Mouse (Mus musculus) MEL (cell line): ENCODE data around the gene Prdm1. TPM values are rescaled to one million over a fixed set of nuclear protein-coding genes. Genes with fewer than 3 reads are reported as not detected.

ENCODE experiments used
- DNase-seq: peaks from one replicate; pipeline ENCODE4 v3.0.0; 2011; ENCODE audit warnings: low read depth, low spot score
- H3K27ac ChIP-seq: 2 replicates; pipeline ENCODE4 v1.5.1; 2012; ENCODE audit warnings: low read depth, mild to moderate bottlenecking, control low read depth, low read length, moderate library complexity; ENCODE audit not compliant: control insufficient read depth
- H3K27me3 ChIP-seq, 2 experiments: fragments of 150-350 bp in 1 of 2; sonication (generic) in 1 of 2; 2 replicates each; pipeline ENCODE4 v1.6.1; 2012; ENCODE audit warnings: low read length in 2 of 2, mild to moderate bottlenecking in 2 of 2, improper control_type of control experiment in 1 of 2, moderate library complexity in 1 of 2; ENCODE audit not compliant: insufficient read depth in 2 of 2, control insufficient read depth in 1 of 2
- H3K36me3 ChIP-seq, 2 experiments: 2 replicates each; pipeline ENCODE4 v1.6.1; 2012 to 2014; ENCODE audit warnings: low read length in 2 of 2, improper control_type of control experiment in 1 of 2, inconsistent platforms in 1 of 2, mild to moderate bottlenecking in 1 of 2; ENCODE audit not compliant: insufficient read depth in 2 of 2, control insufficient read depth in 1 of 2
- H3K4me1 ChIP-seq, 2 experiments: fragments of 150-350 bp in 1 of 2; sonication (generic) in 1 of 2; 2 replicates each; pipeline ENCODE4 v1.6.1; 2012; ENCODE audit warnings: low read length in 2 of 2, improper control_type of control experiment in 1 of 2, mild to moderate bottlenecking in 1 of 2; ENCODE audit not compliant: insufficient read depth in 2 of 2, control insufficient read depth in 1 of 2
- H3K4me3 ChIP-seq, 2 experiments: fragments of 150-350 bp in 1 of 2; sonication (generic) in 1 of 2; 2 replicates each; pipeline ENCODE4 v1.5.1; 2012; ENCODE audit warnings: low read depth in 2 of 2, low read length in 2 of 2, mild to moderate bottlenecking in 2 of 2, moderate library complexity in 2 of 2, control low read depth in 1 of 2, improper control_type of control experiment in 1 of 2; ENCODE audit not compliant: control insufficient read depth in 1 of 2, insufficient read depth in 1 of 2
- H3K79me2 ChIP-seq: 2 replicates; pipeline ENCODE4 v1.6.1; 2012; ENCODE audit warnings: mild to moderate bottlenecking, low read length, moderate library complexity; ENCODE audit not compliant: control insufficient read depth, poor library complexity, insufficient read depth
- H3K9ac ChIP-seq: 2 replicates; pipeline ENCODE4 v1.6.1; 2012; ENCODE audit warnings: low read depth, mild to moderate bottlenecking, control low read depth, low read length, moderate library complexity; ENCODE audit not compliant: control insufficient read depth, poor library complexity, severe bottlenecking
- H3K9me3 ChIP-seq: fragments of 150-350 bp; sonication (generic); replicated peaks from 2 replicates; pipeline ENCODE4 v1.6.1; 2012; ENCODE audit warnings: mild to moderate bottlenecking, low read length, improper control_type of control experiment, moderate library complexity; ENCODE audit not compliant: insufficient read depth
- BHLHE40 ChIP-seq: IDR thresholded peaks from 2 replicates; pipeline ENCODE4 v1.6.1; 2012; ENCODE audit warnings: low read depth, mild to moderate bottlenecking, inconsistent platforms, low read length, improper control_type of control experiment, borderline replicate concordance
- CHD1 ChIP-seq: IDR thresholded peaks from 2 replicates; pipeline ENCODE4 v1.6.1; 2012; ENCODE audit warnings: low read depth, mild to moderate bottlenecking, inconsistent platforms, low read length, improper control_type of control experiment
- CHD2 ChIP-seq: IDR thresholded peaks from 2 replicates; pipeline ENCODE4 v1.6.1; 2011; ENCODE audit warnings: low read length, improper control_type of control experiment
- E2F4 ChIP-seq: IDR thresholded peaks from 2 replicates; pipeline ENCODE4 v1.6.1; 2011; ENCODE audit warnings: low read depth, low read length, improper control_type of control experiment, borderline replicate concordance
- ETS1 ChIP-seq: IDR thresholded peaks from 2 replicates; pipeline ENCODE4 v1.6.1; 2012; ENCODE audit warnings: low read depth, mild to moderate bottlenecking, inconsistent platforms, low read length, improper control_type of control experiment, moderate library complexity
- GABPA ChIP-seq: IDR thresholded peaks from 2 replicates; pipeline ENCODE4 v1.6.1; 2012; ENCODE audit warnings: low read depth, mild to moderate bottlenecking, inconsistent platforms, low read length, improper control_type of control experiment, moderate library complexity
- GATA1 ChIP-seq: IDR thresholded peaks from 2 replicates; pipeline ENCODE4 v1.6.1; 2011; ENCODE audit warnings: low read depth, low read length, improper control_type of control experiment
- MAFK ChIP-seq: IDR thresholded peaks from 2 replicates; pipeline ENCODE4 v1.6.1; 2011; ENCODE audit warnings: low read depth, mild to moderate bottlenecking, low read length, improper control_type of control experiment, borderline replicate concordance
- MEF2A ChIP-seq: IDR thresholded peaks from 2 replicates; pipeline ENCODE4 v1.6.1; 2014; ENCODE audit warnings: low read depth, mild to moderate bottlenecking, inconsistent platforms, low read length, improper control_type of control experiment; ENCODE audit not compliant: poor library complexity, insufficient replicate concordance, severe bottlenecking; ENCODE audit errors: extremely low read depth
- MYB ChIP-seq: IDR thresholded peaks from 2 replicates; pipeline ENCODE4 v1.6.1; 2011; ENCODE audit warnings: mild to moderate bottlenecking, low read depth, low read length, improper control_type of control experiment
- MYC ChIP-seq: IDR thresholded peaks from 2 replicates; pipeline ENCODE4 v1.6.1; 2011; ENCODE audit warnings: low read depth, mild to moderate bottlenecking, low read length, improper control_type of control experiment, moderate library complexity
- NELFE ChIP-seq: IDR thresholded peaks from 2 replicates; pipeline ENCODE4 v1.6.1; 2011; ENCODE audit warnings: low read depth, low read length, improper control_type of control experiment
- POLR2AphosphoS2 ChIP-seq: IDR thresholded peaks from 2 replicates; pipeline ENCODE4 v1.6.1; 2011; ENCODE audit warnings: low read length, improper control_type of control experiment
- POLR2AphosphoS5 ChIP-seq: IDR thresholded peaks from 2 replicates; pipeline ENCODE4 v1.6.1; 2012; ENCODE audit warnings: low read depth, borderline replicate concordance, mild to moderate bottlenecking, inconsistent platforms, low read length, moderate library complexity, mixed read lengths
- RAD21 ChIP-seq: IDR thresholded peaks from 2 replicates; pipeline ENCODE4 v1.6.1; 2011; ENCODE audit warnings: mild to moderate bottlenecking, low read depth, low read length, improper control_type of control experiment
- RCOR1 ChIP-seq: IDR thresholded peaks from 2 replicates; pipeline ENCODE4 v1.6.1; 2012; ENCODE audit warnings: low read depth, mild to moderate bottlenecking, inconsistent platforms, low read length, improper control_type of control experiment
- SIN3A ChIP-seq: IDR thresholded peaks from 2 replicates; pipeline ENCODE4 v1.6.1; 2012; ENCODE audit warnings: low read length, improper control_type of control experiment, inconsistent platforms
- SMC3 ChIP-seq: IDR thresholded peaks from 2 replicates; pipeline ENCODE4 v1.6.1; 2011; ENCODE audit warnings: low read depth, low read length, improper control_type of control experiment
- TAL1 ChIP-seq: IDR thresholded peaks from 2 replicates; pipeline ENCODE4 v1.6.1; 2012; ENCODE audit warnings: mild to moderate bottlenecking, inconsistent platforms, low read length, moderate library complexity, mixed read lengths
- TCF12 ChIP-seq: IDR thresholded peaks from 2 replicates; pipeline ENCODE4 v1.6.1; 2014; ENCODE audit warnings: low read depth, mild to moderate bottlenecking, inconsistent platforms, low read length, improper control_type of control experiment, moderate library complexity
- USF1 ChIP-seq: IDR thresholded peaks from 2 replicates; pipeline ENCODE4 v1.6.1; 2014; ENCODE audit warnings: low read depth, mild to moderate bottlenecking, inconsistent platforms, low read length, improper control_type of control experiment, moderate library complexity
- USF2 ChIP-seq, 2 experiments: IDR thresholded peaks; 2 replicates each; pipeline ENCODE4 v1.6.1; 2011 to 2012; ENCODE audit warnings: improper control_type of control experiment in 2 of 2, low read length in 2 of 2, borderline replicate concordance in 1 of 2, inconsistent platforms in 1 of 2, low read depth in 1 of 2, mild to moderate bottlenecking in 1 of 2; ENCODE audit not compliant: insufficient read depth in 1 of 2
- ZC3H11A ChIP-seq: IDR thresholded peaks from 2 replicates; pipeline ENCODE4 v1.6.1; 2012; ENCODE audit warnings: low read depth, mild to moderate bottlenecking, inconsistent platforms, low read length, improper control_type of control experiment
- ZKSCAN1 ChIP-seq: IDR thresholded peaks from 2 replicates; pipeline ENCODE4 v1.6.1; 2012; ENCODE audit warnings: low read depth, mild to moderate bottlenecking, inconsistent platforms, low read length, improper control_type of control experiment, moderate library complexity
- ZMIZ1 ChIP-seq: IDR thresholded peaks from 2 replicates; pipeline ENCODE4 v1.6.1; 2012; ENCODE audit warnings: low read depth, mild to moderate bottlenecking, inconsistent platforms, low read length, improper control_type of control experiment, moderate library complexity
- polyA plus RNA-seq, 2 experiments: library from polyadenylated mRNA; stranded (reverse) in 1 of 2; unstranded in 1 of 2; fragments of >175 nt in 1 of 2; fragments of >200 nt in 1 of 2; gene quantifications; 2 replicates each; pipeline versions ENCODE4 v1.2.1 to v1.2.4; 2012; ENCODE audit warnings: low replicate concordance in 2 of 2, low read depth in 1 of 2; ENCODE audit not compliant: insufficient read length in 2 of 2, insufficient read depth in 1 of 2, missing spikeins in 1 of 2
- total RNA-seq: library from RNA; depleted of rRNA; stranded (reverse); fragments of 300-350 nt; gene quantifications from 2 replicates; pipeline ENCODE4 v1.2.3, GENCODE M21; 2012; rRNA removed

Gene Prdm1
- total RNA-seq (not detected in 2 replicates), polyA plus RNA-seq (under 1 TPM in 1 of 2 experiments, not detected in 1; 0.14 TPM)

DNA sequence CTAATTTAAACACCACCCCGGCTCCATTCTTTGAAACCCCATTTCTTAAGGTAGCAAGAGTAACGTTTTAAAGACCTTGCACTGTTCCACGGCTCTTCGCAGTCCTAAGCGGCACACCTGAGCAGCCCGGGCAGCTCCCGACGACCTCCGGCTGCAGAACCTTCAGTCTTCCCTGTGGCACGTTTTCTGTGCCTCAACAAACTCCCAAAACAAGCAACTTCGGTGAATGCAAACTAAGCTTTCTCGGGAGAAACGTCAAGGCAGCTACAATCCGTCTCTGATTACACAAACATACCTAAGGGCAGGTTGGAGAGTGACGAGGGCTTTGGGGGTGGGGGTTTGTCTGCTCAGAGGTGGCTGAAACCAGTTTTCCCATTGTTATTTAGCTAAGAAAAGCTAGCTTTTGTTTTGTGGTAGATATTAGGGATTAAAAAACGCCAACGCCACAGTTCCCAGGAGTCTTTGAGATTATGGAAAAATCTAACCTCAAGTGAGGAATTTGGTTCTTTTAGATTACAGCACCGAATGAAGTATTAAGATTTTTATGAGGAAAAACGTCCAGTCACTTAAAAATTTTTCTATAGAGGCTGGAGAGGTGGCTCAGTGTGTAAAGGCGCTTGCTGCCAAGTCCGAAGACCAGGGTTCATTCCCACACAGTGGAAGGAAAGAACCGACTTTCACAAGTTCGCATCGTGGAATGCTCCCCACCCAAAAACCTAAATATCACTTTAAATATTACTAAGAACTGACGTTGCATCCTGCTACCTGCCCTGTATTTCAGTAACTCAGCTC is at the start of gene Prdm1:
TSS of gene Prdm1 (minus strand) at position 211 of the 792 bp plus-strand sequence.
- Histone ChIP-seq H3K9me3 (no peaks in the 10 kb centered on the region), H3K4me3 (peak within 1 kb of the TSS; percentile 85 to 97), H3K4me1 (peaks cover 0 to 7% of the 10 kb centered on the region in 2 experiments; a peak in 2 of 4 replicates), H3K36me3 (peaks cover 0 to 9% of the 10 kb centered on the region in 2 experiments; a peak in 2 of 4 replicates), H3K27ac (no peak within 1 kb of the TSS), H3K9ac (peak within 1 kb of the TSS; percentile 67), H3K27me3 (no peaks in the 10 kb centered on the region; a peak in 1 of 4 replicates), H3K79me2 (no peaks in the 10 kb centered on the region)
- TF ChIP-seq USF2 (IDR thresholded peaks at IDR 0.05; ENCODE audit: borderline replicate concordance in 1 of 2, insufficient read depth in 1 of 2, low read depth in 1 of 2, low read length in 2 of 2), result no peak
- no peak for TF ChIP-seq E2F4
- TF ChIP-seq GABPA, result no peak
- no peak for TF ChIP-seq RAD21
- no peak for TF ChIP-seq MYB
- no peak for TF ChIP-seq POLR2AphosphoS5
- no peak for TF ChIP-seq MYC
- no peak for TF ChIP-seq POLR2AphosphoS2
- no peak for TF ChIP-seq GATA1
- TF ChIP-seq SMC3, result no peak
- no peak for TF ChIP-seq ETS1
- no peak for TF ChIP-seq CHD1
- no peak for TF ChIP-seq MAFK
- no peak for TF ChIP-seq ZMIZ1
- TF ChIP-seq CHD2, result no peak
- no peak for DNase-seq

DNA sequence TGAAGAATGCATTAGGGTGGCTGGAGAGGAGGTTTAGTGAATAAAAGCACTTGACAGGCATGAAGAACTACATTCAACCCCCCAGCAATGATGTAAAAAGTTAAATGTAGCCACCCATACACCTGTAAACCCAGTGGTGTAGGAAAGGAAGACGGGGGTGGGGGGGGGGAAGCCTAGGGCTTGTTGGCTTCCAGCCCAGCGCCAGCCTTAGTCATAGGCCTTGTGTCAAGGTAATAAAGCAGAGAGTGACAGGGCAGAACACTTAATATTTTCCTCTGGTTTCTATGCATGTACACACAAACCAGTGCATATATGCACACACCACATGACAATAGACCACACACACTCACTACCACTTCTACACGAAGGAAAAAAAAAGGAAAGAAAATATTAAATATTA is 37.7 kb upstream of the Prdm1 start:
- H3K9ac ChIP-seq, result no peak overlapping the region
- TF ChIP-seq MEF2A (no peak), SIN3A (no peak), GABPA (no peak), SMC3 (no peak), ZKSCAN1 (no peak), RAD21 (no peak), BHLHE40 (no peak), RCOR1 (no peak), TAL1 (no peak), NELFE (no peak), POLR2AphosphoS5 (no peak), USF1 (no peak), TCF12 (no peak), ZC3H11A (no peak)
- H3K4me3 ChIP-seq, result no peak overlapping the region
- no peak for DNase-seq
- no peaks in the 10 kb centered on the region for H3K79me2 ChIP-seq
- H3K36me3 ChIP-seq, result no peaks in the 10 kb centered on the region
- H3K4me1 ChIP-seq, result no peaks in the 10 kb centered on the region
- H3K9me3 ChIP-seq, result no peaks in the 10 kb centered on the region
- no peaks in the 10 kb centered on the region for H3K27me3 ChIP-seq
- H3K27ac ChIP-seq, result no peak overlapping the region
